Mouse (Mus musculus): ENCODE measurements around the gene Ncoa7.

The Ncoa7 gene

DNA sequence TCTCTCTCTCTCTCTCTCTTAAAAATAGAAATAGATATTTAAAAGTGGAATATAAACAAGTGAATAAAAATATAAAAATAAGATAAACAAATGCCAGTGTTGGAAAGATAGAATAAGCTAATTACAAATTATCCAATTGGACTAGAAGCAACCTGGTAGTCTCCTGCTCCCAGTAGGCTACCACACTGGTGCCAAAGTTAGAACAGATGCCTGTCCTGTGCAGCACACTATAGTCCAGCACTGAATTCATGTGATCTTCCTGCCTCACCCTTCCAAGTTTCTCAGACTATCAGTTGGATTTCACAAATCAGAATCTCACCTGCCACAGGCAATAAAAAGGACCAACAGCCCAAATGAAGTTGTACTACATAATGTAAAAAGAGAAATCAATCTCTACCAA lies 59.9 kb downstream of the Ncoa7 start:
- no peak for DNase-seq

DNA sequence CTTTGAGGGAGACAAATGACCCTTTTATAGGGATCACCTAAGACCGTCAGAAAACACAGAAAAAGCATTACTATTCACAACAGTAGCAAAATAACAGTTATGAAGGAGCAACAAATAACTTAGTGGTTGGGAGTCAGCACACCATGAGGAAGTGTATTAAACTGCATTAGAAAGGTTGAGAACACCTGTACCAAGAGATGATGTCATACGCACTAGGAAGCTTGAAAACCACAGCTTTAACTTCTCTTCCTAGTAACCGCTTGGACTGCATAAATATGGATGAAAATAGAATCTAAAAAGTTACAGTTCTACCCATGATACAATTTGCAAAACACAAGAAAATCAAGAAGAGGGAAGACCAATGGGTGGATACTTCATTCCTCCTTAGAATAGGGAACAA lies 64.7 kb downstream of the Ncoa7 start:
- DNase-seq: no peak

- no peak for DNase-seq
Measured at GRCm38 (mm10) chr10:30737323-30737722, 65.8 kb downstream of the Ncoa7 start.

DNA sequence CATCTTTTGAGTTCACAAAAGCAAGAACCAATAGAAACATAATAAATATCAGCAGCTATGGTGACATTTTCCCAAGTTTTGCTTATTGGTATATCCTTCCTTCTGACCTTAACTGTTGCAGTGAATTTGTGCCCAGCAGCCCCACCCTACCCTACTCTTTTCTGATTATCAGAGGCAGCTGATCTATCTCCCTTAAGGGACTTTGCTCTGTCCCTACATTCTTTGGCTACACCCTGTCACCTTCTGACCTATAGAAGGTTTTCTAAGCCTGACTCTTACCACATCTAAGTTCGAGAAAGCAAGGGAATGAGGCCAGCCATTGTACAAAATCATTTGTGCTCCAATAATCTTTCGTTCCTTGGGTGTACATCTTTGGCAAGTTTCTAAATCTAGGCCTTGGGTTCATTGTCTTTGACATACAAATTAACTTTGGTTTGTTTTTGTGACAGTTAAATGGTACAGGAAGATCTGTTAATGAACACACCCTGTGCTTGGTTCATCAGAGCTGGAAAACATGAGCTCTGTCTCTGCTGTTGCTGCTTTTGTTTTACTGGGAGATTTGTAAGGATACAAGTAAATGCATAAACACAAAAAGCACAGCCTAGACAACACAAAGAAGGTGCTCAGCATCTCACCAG lies 69.9 kb downstream of the Ncoa7 start:
- no peak for DNase-seq

- DNase-seq: no peak
Measured at GRCm38 (mm10) chr10:30731321-30731914, 71.7 kb downstream of the Ncoa7 start.

DNA sequence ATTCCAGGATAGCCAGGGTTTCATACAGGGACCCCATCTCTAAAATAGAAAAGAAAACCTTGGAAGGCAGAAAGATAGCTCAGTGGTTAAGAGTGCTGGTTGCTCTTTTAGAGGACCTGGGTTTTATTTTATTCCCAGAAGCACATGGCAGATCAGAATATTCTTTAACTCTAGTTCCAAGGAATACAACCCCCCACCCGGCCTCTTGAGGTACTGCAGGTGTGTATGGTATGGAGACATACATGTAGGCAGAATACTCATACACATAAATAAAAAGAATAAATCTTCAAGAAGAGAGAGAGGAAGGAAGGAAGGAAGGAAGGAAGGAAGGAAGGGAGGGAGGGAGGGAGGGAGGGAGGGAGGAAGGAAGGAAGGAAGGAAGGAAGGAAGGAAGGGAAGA lies 72.3 kb downstream of the Ncoa7 start:
- DNase-seq: no peak

- peak; percentile 9 to 38 for DNase-seq
Measured at GRCm38 (mm10) chr10:30729157-30730096, 73.7 kb downstream of the Ncoa7 start.

- no peak for DNase-seq
Measured at GRCm38 (mm10) chr10:30723014-30723413, 80.1 kb downstream of the Ncoa7 start.

DNA sequence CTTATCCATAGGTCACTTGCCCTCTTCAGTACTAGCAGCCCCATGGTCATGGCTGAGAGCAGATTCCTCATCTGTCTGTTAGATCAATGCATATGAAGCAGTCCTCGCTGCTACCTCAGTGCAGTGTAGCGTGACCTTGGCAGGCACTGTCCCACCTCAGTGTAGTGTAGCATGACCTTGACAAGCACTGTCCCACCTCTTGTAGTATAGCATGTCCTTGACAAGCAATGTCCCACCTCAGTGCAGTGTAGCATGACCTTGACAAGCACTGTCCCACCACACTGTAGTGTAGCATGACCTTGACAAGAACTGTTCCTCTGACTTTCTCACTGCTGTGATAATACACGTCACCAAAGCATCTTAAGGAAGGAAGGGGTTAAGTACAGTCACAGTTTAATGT lies 82.6 kb downstream of the Ncoa7 start:
- DNase-seq: no peak

DNA sequence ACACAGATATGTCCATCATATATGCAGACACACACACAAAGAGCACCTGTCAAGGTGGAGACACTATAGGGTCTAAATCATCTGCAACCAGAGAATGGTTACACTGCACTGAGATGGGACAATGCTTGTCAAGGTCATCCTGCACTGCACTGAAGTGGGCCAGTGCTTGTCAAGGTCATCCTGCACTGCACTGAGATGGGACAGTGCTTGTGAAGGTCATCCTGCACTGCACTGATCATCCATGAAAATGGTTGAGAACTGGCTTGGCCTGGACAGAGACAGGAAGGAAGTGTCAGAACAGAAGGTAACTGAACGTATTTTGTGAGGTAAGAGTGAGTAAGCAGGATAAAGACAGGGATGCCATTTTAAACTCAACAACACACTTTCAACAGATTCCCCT lies 83.2 kb downstream of the Ncoa7 start:
- DNase-seq: no peak

DNA sequence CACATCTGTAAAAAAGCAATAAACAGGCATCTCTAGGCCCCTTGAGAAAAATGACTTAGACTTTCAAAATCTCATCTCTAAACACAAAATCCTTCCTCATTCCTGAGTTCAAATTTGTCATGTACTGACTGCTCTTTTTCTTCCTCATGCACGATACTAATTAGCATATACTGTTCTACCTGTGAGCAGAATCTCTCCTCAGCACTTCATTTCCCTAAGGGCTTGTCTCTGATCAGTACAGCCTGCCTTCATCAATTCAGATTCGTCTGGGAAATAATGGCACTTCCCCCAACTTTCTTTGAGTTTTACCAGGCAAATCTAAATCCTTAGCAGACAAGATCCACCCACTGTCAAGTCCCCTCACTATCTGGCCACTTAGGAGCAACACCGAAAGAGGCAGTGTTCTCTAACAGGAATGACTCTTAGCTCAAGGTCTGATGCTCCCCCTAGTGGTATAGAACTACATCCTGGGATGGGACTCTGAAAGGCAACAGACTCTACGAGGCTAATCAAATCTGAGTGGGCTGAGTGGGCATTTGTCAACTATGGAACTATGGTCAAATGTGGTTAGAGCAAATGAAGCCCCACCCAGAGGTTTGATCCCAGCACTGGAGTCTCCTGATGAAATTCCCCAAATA lies 84.3 kb downstream of the Ncoa7 start:
- peak; percentile 13 to 67 for DNase-seq

DNA sequence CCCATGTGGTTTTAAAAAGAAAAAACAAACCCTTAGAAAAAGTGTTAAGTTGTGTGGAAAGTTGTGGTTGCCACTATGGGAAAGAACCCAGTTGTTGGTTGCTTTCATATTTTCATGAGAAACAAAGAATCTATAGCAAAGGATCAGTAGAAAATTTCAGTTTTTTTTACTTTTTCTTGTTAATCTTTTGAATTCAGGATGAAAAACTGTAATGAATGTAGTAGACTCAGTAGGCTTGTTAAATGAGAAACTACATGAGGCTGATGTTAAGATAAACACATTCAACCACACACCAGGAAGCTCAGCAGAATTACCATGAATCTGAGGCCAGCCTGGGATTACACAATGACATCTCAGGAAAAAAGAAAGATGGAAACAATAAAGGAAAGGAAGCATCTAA lies 87.0 kb downstream of the Ncoa7 start:
- no peak for DNase-seq

- no peak for DNase-seq
Measured at GRCm38 (mm10) chr10:30712540-30712939, 90.6 kb downstream of the Ncoa7 start.

GRCm38 (mm10) chr10:30709846-30710403 lies 93.2 kb downstream of the Ncoa7 start:
- no peak for DNase-seq

GRCm38 (mm10) chr10:30708039-30708438 lies 95.1 kb downstream of the Ncoa7 start:
- no peak for DNase-seq

- DNase-seq: no peak
Measured at GRCm38 (mm10) chr10:30702663-30703062, 100.5 kb downstream of the Ncoa7 start.

DNA sequence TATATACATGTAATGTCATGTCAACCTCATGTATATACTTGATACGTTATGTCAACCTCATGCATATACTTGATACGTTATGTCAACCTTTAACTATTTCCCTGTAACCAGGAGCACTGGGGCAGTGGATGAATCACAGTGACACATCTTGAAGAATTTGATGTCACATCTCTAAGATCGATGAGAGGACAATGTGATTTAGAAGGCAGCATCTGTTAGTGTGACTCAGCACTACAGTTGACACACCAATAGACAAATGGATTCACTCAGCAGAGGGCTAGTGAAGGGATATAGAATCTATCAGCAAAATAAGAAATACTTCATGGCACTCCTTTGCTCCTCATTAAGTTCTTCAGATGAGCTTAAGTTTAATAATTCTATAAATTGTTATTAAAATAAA lies 116.3 kb downstream of the Ncoa7 start:
- no peak for DNase-seq

GRCm38 (mm10) chr10:30683449-30683848 lies 119.7 kb downstream of the Ncoa7 start:
- DNase-seq: peak; percentile 7 to 27

DNA sequence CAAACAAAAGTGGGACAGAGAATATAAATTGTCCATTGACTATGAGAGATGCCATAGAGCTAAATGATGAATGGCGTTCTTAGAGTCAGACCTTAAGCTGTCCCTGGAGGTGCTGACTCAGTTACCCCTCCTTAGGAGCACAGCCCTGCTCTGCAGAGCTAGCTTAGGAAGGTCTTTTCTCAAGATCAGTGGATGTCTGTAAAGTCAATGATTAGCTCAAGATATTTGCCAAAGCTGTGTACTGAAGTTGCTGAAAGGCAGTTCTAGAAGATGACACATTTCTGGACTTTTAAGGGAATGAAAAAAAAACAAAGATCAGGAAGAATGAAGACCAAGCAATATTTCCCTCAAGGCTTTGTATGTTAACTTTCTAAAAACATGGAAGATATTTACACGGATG lies 123.4 kb downstream of the Ncoa7 start:
- no peak for DNase-seq

- DNase-seq: peak in 1 of 2 experiments; percentile 9
Measured at GRCm38 (mm10) chr10:30678051-30678450, 125.1 kb downstream of the Ncoa7 start.

DNA sequence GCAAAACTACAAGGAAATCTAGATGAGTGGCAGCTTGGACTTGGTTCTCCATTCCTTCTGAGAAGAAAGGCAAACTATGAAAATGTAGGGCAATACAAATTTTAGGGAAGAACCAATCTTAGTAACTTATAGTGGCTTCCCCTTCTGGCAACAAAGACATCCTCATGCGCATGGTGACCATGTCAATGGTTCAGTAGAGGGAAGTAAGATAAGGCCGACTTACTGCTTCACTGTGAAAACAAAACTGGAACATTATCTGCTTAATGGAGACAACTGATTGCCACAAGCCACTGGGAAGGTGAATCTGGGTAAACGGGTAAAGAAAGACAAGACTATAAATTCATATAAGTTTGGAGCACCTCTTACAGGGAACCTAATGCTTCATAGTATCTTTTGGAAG lies 128.3 kb downstream of the Ncoa7 start:
- no peak for DNase-seq

GRCm38 (mm10) chr10:30666580-30666979 lies 136.5 kb downstream of the Ncoa7 start:
- no peak for DNase-seq

All from lung, adult 18-20 months (tissue).